Mouse (Mus musculus) lung, embryonic 15.5 days (tissue): ENCODE results near the gene Cfap97. TPM values are rescaled to one million over a fixed set of nuclear protein-coding genes. Genes with fewer than 3 reads are reported as not detected.
A peak's percentile ranks its signal among the peaks of the same experiment; 100 is the strongest.

Experiments
- ATAC-seq: fragments of 200-750 bp; cut with Nextera tagmentation; 2 replicates; pipeline ENCODE4 v1.8.0; 2017; ENCODE audit warnings: moderate number of reproducible peaks, borderline replicate concordance; ENCODE audit not compliant: low FRiP score, low TSS enrichment; ENCODE audit errors: extremely low read depth
- H3K27ac ChIP-seq: fragments of 300-500 bp; sonication (generic); 2 replicates; pipeline ENCODE4 v1.5.1; 2015; ENCODE audit warnings: moderate library complexity, mild to moderate bottlenecking, inconsistent platforms
- H3K27me3 ChIP-seq: fragments of 300-500 bp; sonication (generic); 2 replicates; pipeline ENCODE4 v1.6.1; 2015; ENCODE audit warnings: inconsistent platforms
- H3K36me3 ChIP-seq: fragments of 300-500 bp; sonication (generic); 2 replicates; pipeline ENCODE4 v1.6.1; 2015; ENCODE audit warnings: inconsistent platforms
- H3K4me1 ChIP-seq: fragments of 300-500 bp; sonication (generic); 2 replicates; pipeline ENCODE4 v1.6.1; 2015; ENCODE audit warnings: inconsistent platforms
- H3K4me2 ChIP-seq: fragments of 300-500 bp; sonication (generic); 2 replicates; pipeline ENCODE4 v1.6.1; 2015; ENCODE audit warnings: inconsistent platforms, mild to moderate bottlenecking, moderate library complexity
- H3K4me3 ChIP-seq: fragments of 300-500 bp; sonication (generic); 2 replicates; pipeline ENCODE4 v1.5.1; 2015; ENCODE audit warnings: mild to moderate bottlenecking, inconsistent platforms
- H3K9ac ChIP-seq: fragments of 300-500 bp; sonication (generic); 2 replicates; pipeline ENCODE4 v1.6.1; 2015; ENCODE audit warnings: inconsistent platforms
- H3K9me3 ChIP-seq: fragments of 300-500 bp; sonication (generic); 2 replicates; pipeline ENCODE4 v1.6.1; 2016; ENCODE audit warnings: inconsistent platforms
- WGBS: fragments of 180-500 bp; shearing (Covaris S2); methylation state at CpG from one replicate; pipeline ENCODE4 v1.1.7; 2015; 5-methylcytosine and 5-hydroxymethylcytosine counted together
- polyA plus RNA-seq: library from polyadenylated mRNA; unstranded; fragments of >200 nt; fragmentation: Nextera tagmentation; extraction: Ambion mirVana; gene quantifications from 2 replicates; pipeline ENCODE4 v1.2.1, GENCODE M21; 2015

Cfap97 gene
- polyA plus RNA-seq, 1 experiment from 2014 or later = 25.9 TPM

DNA sequence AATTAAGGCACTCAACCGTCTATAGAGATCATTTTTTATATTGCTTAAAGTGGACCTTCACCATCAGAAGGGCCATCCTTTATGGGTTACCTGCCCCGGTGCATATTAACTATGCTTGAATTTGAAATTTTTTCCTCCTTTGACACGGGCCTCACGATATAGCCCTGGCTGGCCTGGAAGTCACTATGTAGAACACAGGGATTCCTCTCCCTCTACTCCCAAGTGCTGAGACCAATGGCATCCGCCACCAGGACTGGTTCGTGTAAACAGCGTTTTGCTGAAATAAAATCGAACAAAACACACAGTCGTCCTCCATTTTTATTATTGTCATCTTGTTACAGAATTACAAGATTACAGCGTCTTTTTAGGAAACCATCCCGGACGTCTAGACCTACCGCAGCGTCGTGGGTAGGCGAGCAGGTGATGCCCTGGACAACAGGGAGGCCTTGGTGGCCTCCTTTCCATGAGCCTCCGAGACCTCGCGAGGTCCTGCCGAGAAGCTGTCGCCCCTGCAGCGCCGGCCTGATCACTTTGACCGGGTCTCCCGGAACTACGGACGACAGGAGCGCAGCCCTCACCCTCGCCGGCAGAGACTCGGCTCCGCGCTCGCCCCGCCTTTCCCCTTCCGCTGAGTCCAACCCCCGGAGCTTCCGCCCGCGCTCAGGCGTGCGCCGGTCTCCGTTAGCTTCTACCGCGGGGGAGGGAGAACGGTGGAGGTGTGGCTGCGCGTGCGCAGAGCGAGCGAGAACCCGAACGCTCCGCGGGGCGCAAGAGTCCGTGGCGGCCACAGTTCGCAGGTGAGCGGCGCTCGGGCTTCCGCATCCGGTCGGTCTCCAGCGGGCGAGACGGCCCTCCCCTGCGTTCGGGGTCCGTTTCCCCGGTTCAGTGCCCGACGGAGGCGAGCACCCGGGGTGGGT, 11.6 kb downstream of the Cfap97 start:
- H3K4me1 ChIP-seq = peaks cover 20% of the 10 kb centered on the region
- ATAC-seq = peak; percentile 98
- peak overlapping the region; percentile 60 for H3K4me2 ChIP-seq
- H3K27me3 ChIP-seq = no peaks in the 10 kb centered on the region
- H3K36me3 ChIP-seq = no peaks in the 10 kb centered on the region
- WGBS = 1% methylated on average over 77 of the region's 77 CpGs
- H3K4me3 ChIP-seq = peak overlapping the region; percentile 89
- peak overlapping the region; percentile 89 for H3K27ac ChIP-seq
- H3K9me3 ChIP-seq = no peaks in the 10 kb centered on the region
- H3K9ac ChIP-seq = peak overlapping the region; percentile 85

DNA sequence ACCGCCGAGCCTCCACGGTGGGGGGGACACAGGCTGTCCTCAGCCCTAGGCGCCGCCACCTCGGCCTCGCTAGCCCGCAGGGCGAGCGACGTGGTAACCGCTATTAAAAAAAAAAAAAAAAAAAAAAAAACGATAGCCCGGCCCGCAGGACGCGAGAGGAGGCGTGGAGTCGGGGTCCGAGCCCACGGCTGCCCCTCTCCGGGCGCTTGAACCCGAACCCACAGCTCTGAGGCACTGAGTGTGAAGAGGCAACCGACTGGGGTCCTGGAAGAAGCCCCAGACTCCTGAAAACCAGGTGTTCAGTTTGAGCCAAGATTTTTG, 12.3 kb downstream of the Cfap97 start:
- H3K27me3 ChIP-seq = no peaks in the 10 kb centered on the region
- no peaks in the 10 kb centered on the region for H3K9me3 ChIP-seq
- H3K9ac ChIP-seq = peak overlapping the region; percentile 85
- peak overlapping the region; percentile 60 for H3K4me2 ChIP-seq
- H3K36me3 ChIP-seq = no peaks in the 10 kb centered on the region
- H3K4me1 ChIP-seq = peaks cover 20% of the 10 kb centered on the region
- H3K27ac ChIP-seq = peak overlapping the region; percentile 89
- peak; percentile 88 for ATAC-seq
- peak overlapping the region; percentile 89 for H3K4me3 ChIP-seq
- WGBS = under 1% methylated on average over 23 of the region's 25 CpGs

DNA sequence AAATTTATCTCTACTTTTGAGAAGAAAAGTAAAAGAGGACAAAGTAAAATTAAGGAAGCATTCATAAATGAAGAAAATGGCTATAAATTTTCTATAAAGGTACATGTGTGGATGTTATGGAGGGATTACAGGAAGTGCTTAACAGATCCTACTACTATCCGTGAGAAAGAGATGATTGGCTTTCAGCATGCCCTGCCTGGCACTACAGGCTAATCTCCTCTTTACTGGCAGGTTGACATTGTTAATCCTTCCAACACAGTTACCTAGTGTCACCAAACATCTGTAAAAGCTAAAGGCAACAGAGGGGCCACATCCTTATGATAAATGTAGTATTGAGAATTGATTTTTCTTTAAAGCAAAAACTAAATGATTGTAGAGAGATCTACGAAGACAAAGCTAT, 22.1 kb downstream of the Cfap97 start:
- 80% methylated on average over 2 of the region's 2 CpGs for WGBS
- Histone ChIP-seq H3K27me3 (no peaks in the 10 kb centered on the region), H3K9me3 (no peaks in the 10 kb centered on the region), H3K36me3 (peaks cover 13% of the 10 kb centered on the region), H3K9ac (no peak overlapping the region), H3K27ac (no peak overlapping the region), H3K4me1 (no peaks in the 10 kb centered on the region), H3K4me3 (no peak overlapping the region), H3K4me2 (no peak overlapping the region)
- no peak for ATAC-seq

DNA sequence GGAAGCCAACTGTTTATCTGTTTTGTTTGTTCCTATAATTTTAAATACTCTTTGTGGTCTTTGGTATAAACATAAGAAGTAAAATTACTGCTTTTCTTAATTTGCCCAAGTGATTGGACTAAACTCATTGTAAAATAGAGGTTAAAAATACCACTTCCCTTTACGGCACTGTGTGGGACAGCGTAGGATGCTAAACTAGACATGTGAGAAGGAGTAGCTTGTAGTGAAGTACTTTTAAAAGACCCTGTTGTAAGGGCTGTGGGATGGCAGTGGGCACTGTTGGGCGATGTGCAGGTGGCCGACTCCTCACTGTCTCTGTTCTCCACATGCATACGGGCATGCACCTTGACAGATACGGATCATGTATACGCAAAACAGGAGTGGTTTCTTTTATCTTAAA, 28.6 kb downstream of the Cfap97 start:
- no peak for ATAC-seq
- Histone ChIP-seq H3K27me3 (no peaks in the 10 kb centered on the region), H3K4me2 (no peak overlapping the region), H3K27ac (no peak overlapping the region), H3K36me3 (peaks cover 3% of the 10 kb centered on the region), H3K4me1 (no peaks in the 10 kb centered on the region), H3K9me3 (no peaks in the 10 kb centered on the region), H3K9ac (no peak overlapping the region), H3K4me3 (no peak overlapping the region)
- 90% methylated on average over 7 of the region's 7 CpGs for WGBS

DNA sequence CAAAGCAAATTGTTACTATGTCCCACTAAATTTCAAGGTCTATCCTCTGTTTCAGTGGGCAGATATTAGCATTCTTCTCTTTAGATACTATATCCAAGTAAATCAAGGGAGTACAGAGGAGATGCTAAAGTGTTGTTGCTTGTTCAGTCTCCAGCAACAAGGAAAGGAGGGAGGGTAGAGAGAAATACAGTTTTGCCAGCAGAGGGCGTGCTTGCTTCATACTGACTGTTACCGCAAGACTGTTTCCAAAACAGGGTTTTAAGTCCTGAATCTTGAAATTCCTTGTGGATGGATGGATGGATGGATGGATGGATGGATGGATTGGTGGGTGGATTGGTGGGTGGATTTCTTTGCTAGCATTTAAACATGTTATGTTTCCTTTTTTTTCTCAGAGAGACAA, 33.8 kb downstream of the Cfap97 start:
- H3K9ac ChIP-seq = no peak overlapping the region
- H3K27ac ChIP-seq = no peak overlapping the region
- H3K4me2 ChIP-seq = no peak overlapping the region
- no peaks in the 10 kb centered on the region for H3K27me3 ChIP-seq
- no peaks in the 10 kb centered on the region for H3K4me1 ChIP-seq
- H3K9me3 ChIP-seq = no peaks in the 10 kb centered on the region
- no peak overlapping the region for H3K4me3 ChIP-seq
- no peak for ATAC-seq
- H3K36me3 ChIP-seq = peaks cover 3% of the 10 kb centered on the region
- WGBS = 3% methylated on average over 2 of the region's 2 CpGs

DNA sequence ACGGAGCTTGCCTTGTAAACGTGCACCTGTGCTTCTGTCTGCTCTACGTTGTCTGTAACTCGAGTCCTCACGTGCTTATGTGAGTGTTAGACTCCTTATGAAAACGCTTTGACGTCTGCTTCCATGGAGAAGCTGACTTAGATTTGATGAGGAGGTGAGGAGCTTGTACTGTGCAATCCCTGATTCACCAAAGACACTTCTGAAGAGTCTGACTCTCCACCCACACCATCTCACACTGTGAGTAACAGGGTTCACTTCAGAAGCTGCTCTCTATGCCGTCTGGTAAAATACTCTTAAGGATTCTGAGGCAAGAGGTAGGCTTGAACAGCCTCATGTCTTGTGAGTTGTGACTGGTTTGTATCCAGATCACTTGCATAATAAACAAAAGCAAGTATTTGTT, 41.5 kb downstream of the Cfap97 start:
- H3K27me3 ChIP-seq = no peaks in the 10 kb centered on the region
- no peaks in the 10 kb centered on the region for H3K4me1 ChIP-seq
- no peak overlapping the region for H3K4me2 ChIP-seq
- H3K4me3 ChIP-seq = no peak overlapping the region
- WGBS = 76% methylated on average over 8 of the region's 8 CpGs
- peaks cover 23% of the 10 kb centered on the region; the same call in 1 of the 2 replicates for H3K36me3 ChIP-seq
- H3K9me3 ChIP-seq = no peaks in the 10 kb centered on the region
- no peak for ATAC-seq
- H3K27ac ChIP-seq = no peak overlapping the region
- H3K9ac ChIP-seq = no peak overlapping the region

DNA sequence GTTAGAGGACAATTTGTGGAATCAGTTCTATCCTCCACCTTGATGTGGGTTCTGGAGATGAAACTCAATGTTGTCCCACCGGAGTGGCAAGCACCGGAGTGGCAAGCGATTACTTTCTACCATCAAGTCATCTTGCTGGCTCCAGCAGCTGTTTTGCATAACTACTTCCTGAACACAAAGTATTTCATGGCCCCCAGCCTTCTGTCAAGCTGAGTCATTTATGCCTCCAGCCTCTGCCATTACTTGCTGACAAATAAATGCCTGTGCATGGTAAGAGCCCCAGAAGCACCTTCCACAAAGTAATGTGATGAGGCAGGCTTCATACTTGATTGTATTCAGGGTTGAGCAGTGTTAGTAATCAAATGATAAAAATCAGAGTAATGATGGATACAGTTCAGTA, 45.3 kb downstream of the Cfap97 start:
- no peak for ATAC-seq
- no peak overlapping the region for H3K9ac ChIP-seq

DNA sequence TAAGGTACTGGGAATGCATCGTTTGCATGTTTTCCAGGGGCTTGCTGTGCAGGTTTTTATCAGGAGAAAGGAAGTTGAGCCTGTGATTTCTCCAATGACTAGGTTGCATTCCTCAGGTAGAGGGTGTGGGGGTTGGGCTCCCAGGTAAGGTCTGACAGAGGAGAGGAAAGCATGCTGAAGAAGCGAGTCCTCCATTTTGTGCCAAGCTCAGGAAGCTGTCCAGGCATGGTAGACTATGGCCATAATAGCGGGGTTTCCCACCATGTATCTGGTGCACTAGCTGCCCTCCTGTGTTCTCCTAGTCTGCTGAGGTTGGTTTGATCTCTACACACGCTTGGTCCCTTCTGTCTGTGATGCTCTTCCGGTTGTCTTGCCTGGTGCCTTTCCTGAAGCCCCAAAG, 46.1 kb downstream of the Cfap97 start:
- H3K4me1 ChIP-seq = no peaks in the 10 kb centered on the region
- no peak for ATAC-seq
- WGBS = 76% methylated on average over 5 of the region's 5 CpGs
- no peaks in the 10 kb centered on the region for H3K27me3 ChIP-seq
- H3K4me3 ChIP-seq = no peak overlapping the region
- H3K9ac ChIP-seq = no peak overlapping the region
- H3K27ac ChIP-seq = no peak overlapping the region
- H3K9me3 ChIP-seq = no peaks in the 10 kb centered on the region
- no peak overlapping the region for H3K4me2 ChIP-seq
- peaks cover 15% of the 10 kb centered on the region; the same call in 1 of the 2 replicates for H3K36me3 ChIP-seq

More for the DNA sequence above, 45.3 kb downstream of the Cfap97 start:
- Histone ChIP-seq H3K36me3 (peaks cover 15% of the 10 kb centered on the region; the same call in 1 of the 2 replicates), H3K27ac (no peak overlapping the region), H3K4me3 (no peak overlapping the region), H3K27me3 (no peaks in the 10 kb centered on the region), H3K4me2 (no peak overlapping the region), H3K4me1 (no peaks in the 10 kb centered on the region), H3K9me3 (no peaks in the 10 kb centered on the region)
- WGBS = 92% methylated on average over 3 of the region's 3 CpGs

DNA sequence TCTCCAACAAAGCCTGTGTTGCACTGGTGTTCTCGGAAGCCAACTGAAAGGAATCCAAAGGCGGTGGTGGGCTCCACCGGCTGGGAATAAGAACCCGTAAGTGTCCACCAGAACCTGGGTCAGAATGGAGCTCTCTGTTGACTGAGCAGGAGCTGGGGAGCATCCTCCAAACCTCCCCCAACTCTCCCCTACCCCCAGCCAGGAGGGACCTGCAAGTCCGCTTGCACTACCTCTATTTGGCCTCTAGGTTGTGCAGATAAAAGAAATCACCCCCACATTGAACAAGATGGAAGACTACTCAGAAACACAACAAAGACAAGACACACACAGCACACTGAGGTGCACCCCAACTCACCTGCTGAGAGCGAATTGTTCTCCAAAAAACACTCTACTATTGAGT, 50.8 kb downstream of the Cfap97 start:
- H3K4me1 ChIP-seq = no peaks in the 10 kb centered on the region
- no peaks in the 10 kb centered on the region for H3K9me3 ChIP-seq
- H3K9ac ChIP-seq = no peak overlapping the region
- ATAC-seq = no peak
- 78% methylated on average over 6 of the region's 6 CpGs for WGBS
- H3K4me3 ChIP-seq = no peak overlapping the region
- H3K27me3 ChIP-seq = no peaks in the 10 kb centered on the region
- no peak overlapping the region for H3K4me2 ChIP-seq
- peaks cover 42% of the 10 kb centered on the region for H3K36me3 ChIP-seq
- H3K27ac ChIP-seq = no peak overlapping the region

DNA sequence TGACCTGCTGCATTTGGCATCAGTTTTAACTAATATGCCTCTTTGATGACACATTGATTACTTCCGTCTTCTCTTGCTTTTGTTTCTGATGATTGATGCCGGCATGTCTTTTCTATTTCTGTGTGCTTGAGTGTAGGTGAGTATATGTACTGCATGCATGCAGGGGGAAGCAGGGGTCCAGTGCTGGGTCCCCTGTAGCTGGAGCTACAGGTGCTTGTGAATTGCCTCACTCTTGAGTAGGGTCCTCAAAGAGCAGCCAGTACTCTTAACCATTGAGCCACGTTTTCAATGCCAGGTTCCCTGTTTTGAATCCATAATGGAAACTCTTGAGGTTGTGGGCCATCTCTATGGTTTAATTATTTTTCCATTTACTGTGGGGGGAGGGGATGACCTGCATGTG, 52.7 kb downstream of the Cfap97 start:
- Histone ChIP-seq H3K9ac (no peak overlapping the region), H3K4me3 (no peak overlapping the region), H3K27me3 (no peaks in the 10 kb centered on the region), H3K9me3 (no peaks in the 10 kb centered on the region), H3K4me2 (no peak overlapping the region), H3K27ac (no peak overlapping the region), H3K36me3 (peaks cover 60% of the 10 kb centered on the region), H3K4me1 (peaks cover 11% of the 10 kb centered on the region)
- no peak for ATAC-seq
- WGBS = 79% methylated on average over 3 of the region's 3 CpGs

DNA sequence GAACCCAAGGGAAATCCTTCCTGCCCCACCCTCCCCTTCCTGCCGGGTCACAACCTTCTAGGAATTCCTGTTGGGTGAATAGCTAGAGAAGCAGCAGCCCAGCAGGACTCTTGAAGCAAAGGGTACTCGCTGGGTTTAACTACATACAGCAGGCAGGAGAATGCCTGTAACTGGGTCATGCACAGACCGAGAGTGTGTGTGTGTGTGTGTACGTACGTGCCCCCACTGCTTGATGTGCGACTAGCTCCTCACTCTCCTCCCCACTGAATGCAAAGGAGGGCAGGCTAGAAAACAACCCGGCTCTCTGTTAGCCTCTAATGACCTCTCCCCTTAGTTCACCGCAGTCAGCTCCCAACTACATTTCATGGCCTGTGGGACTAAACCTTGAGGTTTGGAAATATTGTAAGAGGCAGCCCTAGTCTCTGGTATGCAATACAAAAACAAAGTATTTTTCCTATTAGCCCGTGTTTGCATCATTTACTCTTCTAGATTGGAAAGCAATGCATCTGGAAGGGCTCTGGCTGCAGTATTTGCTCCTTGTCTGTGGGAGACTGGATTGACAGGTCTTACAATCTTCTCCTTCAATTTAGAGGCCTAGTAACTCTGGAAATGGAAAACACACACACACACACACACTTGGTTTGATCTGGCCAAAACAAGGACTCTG, 53.5 kb downstream of the Cfap97 start:
- 79% methylated on average over 9 of the region's 9 CpGs for WGBS
- Histone ChIP-seq H3K27ac (no peak overlapping the region), H3K27me3 (no peaks in the 10 kb centered on the region), H3K36me3 (peaks cover 60% of the 10 kb centered on the region), H3K4me3 (no peak overlapping the region), H3K9ac (no peak overlapping the region), H3K4me2 (no peak overlapping the region), H3K9me3 (no peaks in the 10 kb centered on the region), H3K4me1 (peaks cover 19% of the 10 kb centered on the region)
- no peak for ATAC-seq

DNA sequence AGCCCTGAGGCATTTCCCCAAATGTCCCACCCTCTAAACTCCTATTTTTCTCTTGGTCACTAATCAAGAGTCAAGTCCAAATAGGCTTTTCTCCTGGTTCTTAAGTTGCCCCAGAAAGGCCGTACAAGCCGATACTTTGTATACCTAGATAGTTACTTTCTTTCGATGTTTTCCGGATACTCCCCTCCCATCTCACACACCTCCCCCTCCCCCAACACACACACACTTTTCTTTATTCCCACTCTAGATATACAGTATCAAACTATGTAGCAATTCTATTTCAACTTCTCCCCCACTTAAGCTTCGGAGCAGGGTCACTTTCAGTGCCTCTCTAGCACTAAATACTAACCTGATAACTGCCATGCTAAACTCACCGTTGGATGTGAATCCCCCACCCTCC, 54.5 kb downstream of the Cfap97 start:
- no peak overlapping the region for H3K4me3 ChIP-seq
- H3K9ac ChIP-seq = no peak overlapping the region
- no peak overlapping the region for H3K27ac ChIP-seq
- peaks cover 60% of the 10 kb centered on the region for H3K36me3 ChIP-seq
- 90% methylated on average over 6 of the region's 6 CpGs for WGBS
- no peaks in the 10 kb centered on the region for H3K27me3 ChIP-seq
- no peak for ATAC-seq
- H3K4me2 ChIP-seq = no peak overlapping the region
- H3K4me1 ChIP-seq = peaks cover 19% of the 10 kb centered on the region
- no peaks in the 10 kb centered on the region for H3K9me3 ChIP-seq
